Mouse (Mus musculus) thymus, adult 2 months (tissue): ENCODE measurements around the gene Tub.

Experiments used
- CTCF ChIP-seq: fragments of 200-500 bp; IDR thresholded peaks from 2 replicates; pipeline ENCODE4 v1.5.1; 2012; ENCODE audit warnings: mild to moderate bottlenecking, control low read depth, low read length, moderate library complexity, borderline replicate concordance; ENCODE audit not compliant: control insufficient read depth, poor library complexity, insufficient read depth; ENCODE audit errors: extremely low read depth
- POLR2A ChIP-seq: fragments of 200-500 bp; IDR thresholded peaks from 2 replicates; pipeline ENCODE4 v1.6.1; 2012; ENCODE audit warnings: mild to moderate bottlenecking, low read length, control low read depth, moderate library complexity; ENCODE audit not compliant: control insufficient read depth, poor library complexity, insufficient read depth; ENCODE audit errors: extremely low read depth

DNA sequence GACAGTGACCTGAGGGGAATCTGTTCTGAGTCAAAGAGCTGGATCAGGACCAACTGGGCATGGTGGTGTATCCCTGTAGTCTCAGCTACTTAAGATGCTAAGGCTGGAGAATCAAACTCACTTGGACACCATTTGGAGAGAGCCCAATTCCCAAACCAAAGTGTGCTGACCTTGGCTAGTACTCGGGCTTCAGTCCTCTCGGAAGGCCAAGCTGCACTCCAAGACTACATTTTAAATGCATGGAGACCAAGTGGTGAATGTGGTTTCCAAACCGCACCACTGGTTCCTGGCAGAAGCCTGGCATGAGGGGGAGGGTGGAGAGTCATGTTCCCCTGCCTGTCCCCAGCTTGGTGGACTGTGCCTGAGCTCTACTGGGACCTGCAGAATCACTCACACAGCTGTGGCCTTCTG lies 43.7 kb downstream of the Tub start:
- no peak for TF ChIP-seq POLR2A
- TF ChIP-seq CTCF, result no peak
